Mouse (Mus musculus) heart, embryonic 13.5 days (tissue): ENCODE measurements around the gene Slc7a11. TPM values are rescaled to one million over a fixed set of nuclear protein-coding genes. Genes with fewer than 3 reads are reported as not detected.

Experiments used
- ATAC-seq: fragments of 200-750 bp; cut with Nextera tagmentation; 2 replicates; pipeline ENCODE4 v1.8.0; 2017; ENCODE audit warnings: moderate TSS enrichment; ENCODE audit not compliant: insufficient number of reproducible peaks, low FRiP score, low TSS enrichment; ENCODE audit errors: extremely low read depth
- H3K27ac ChIP-seq: fragments of 300-500 bp; sonication (generic); replicated peaks from 2 replicates; pipeline ENCODE4 v1.5.1; 2015; ENCODE audit warnings: moderate library complexity, mild to moderate bottlenecking, inconsistent platforms
- H3K27me3 ChIP-seq: fragments of 300-500 bp; sonication (generic); replicated peaks from 2 replicates; pipeline ENCODE4 v1.6.1; 2015; ENCODE audit warnings: mild to moderate bottlenecking, inconsistent platforms
- H3K36me3 ChIP-seq: fragments of 300-500 bp; sonication (generic); 2 replicates; pipeline ENCODE4 v1.6.1; 2015; ENCODE audit warnings: mild to moderate bottlenecking, inconsistent platforms
- H3K4me1 ChIP-seq: fragments of 300-500 bp; sonication (generic); 2 replicates; pipeline ENCODE4 v1.6.1; 2015; ENCODE audit warnings: inconsistent platforms
- H3K4me2 ChIP-seq: fragments of 300-500 bp; sonication (generic); 2 replicates; pipeline ENCODE4 v1.6.1; 2015; ENCODE audit warnings: inconsistent platforms, mild to moderate bottlenecking, moderate library complexity
- H3K4me3 ChIP-seq: fragments of 300-500 bp; sonication (generic); 2 replicates; pipeline ENCODE4 v1.5.1; 2015; ENCODE audit warnings: moderate library complexity, mild to moderate bottlenecking, inconsistent platforms
- H3K9ac ChIP-seq: fragments of 300-500 bp; sonication (generic); 2 replicates; pipeline ENCODE4 v1.6.1; 2015; ENCODE audit warnings: inconsistent platforms, mild to moderate bottlenecking, moderate library complexity
- H3K9me3 ChIP-seq: fragments of 300-500 bp; sonication (generic); 2 replicates; pipeline ENCODE4 v1.6.1; 2016; ENCODE audit warnings: inconsistent platforms
- WGBS: fragments of 180-500 bp; shearing (Covaris S2); methylation state at CpG from one replicate; pipeline ENCODE4 v1.1.7; 2015; ENCODE audit warnings: mixed read lengths; 5-methylcytosine and 5-hydroxymethylcytosine counted together
- polyA plus RNA-seq: library from polyadenylated mRNA; unstranded; fragments of >200 nt; fragmentation: Nextera tagmentation; extraction: Ambion mirVana; gene quantifications from 2 replicates; pipeline ENCODE4 v1.2.1, GENCODE M21; 2015

The Slc7a11 gene
- polyA plus RNA-seq, 1 experiment from 2014 or later, result 0.12 TPM

GRCm38 (mm10) chr3:50130319-50130718 is 313.1 kb downstream of the Slc7a11 start:
- Histone ChIP-seq H3K9ac (no peak overlapping the region), H3K4me2 (no peak overlapping the region), H3K4me3 (no peak overlapping the region), H3K27me3 (no peaks in the 10 kb centered on the region), H3K4me1 (no peaks in the 10 kb centered on the region), H3K36me3 (no peaks in the 10 kb centered on the region), H3K9me3 (no peaks in the 10 kb centered on the region), H3K27ac (no peak overlapping the region)
- ATAC-seq, result no peak
- 75% methylated on average over 2 of the region's 2 CpGs for WGBS

DNA sequence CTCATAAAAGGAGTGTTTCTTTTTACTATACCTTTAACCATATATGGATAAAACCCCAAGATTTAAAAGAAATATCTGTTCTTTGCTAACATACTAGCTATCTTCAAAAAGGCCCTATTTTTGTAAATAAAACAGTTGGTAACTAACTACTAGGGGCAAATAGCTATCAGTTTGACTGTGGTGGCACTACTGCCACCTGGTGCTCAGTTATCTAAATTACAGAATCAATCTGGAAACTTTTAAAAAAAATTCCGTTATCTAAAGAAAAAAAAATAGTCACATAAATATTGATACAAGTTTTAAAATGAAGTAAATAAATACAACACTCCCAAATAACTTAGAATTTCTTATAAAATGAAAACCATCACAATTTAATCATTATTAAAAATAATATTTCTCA is 322.4 kb downstream of the Slc7a11 start:
- Histone ChIP-seq H3K9me3 (no peaks in the 10 kb centered on the region), H3K36me3 (no peaks in the 10 kb centered on the region), H3K4me2 (no peak overlapping the region), H3K9ac (no peak overlapping the region), H3K27ac (no peak overlapping the region), H3K4me1 (no peaks in the 10 kb centered on the region), H3K4me3 (no peak overlapping the region), H3K27me3 (no peaks in the 10 kb centered on the region)
- 52% methylated on average over 1 of the region's 1 CpGs for WGBS
- ATAC-seq, result no peak

GRCm38 (mm10) chr3:50116266-50116665 is 327.1 kb downstream of the Slc7a11 start:
- Histone ChIP-seq H3K36me3 (no peaks in the 10 kb centered on the region), H3K9me3 (no peaks in the 10 kb centered on the region), H3K4me2 (no peak overlapping the region), H3K4me1 (no peaks in the 10 kb centered on the region), H3K9ac (no peak overlapping the region), H3K4me3 (no peak overlapping the region), H3K27me3 (no peaks in the 10 kb centered on the region), H3K27ac (no peak overlapping the region)
- 68% methylated on average over 1 of the region's 1 CpGs for WGBS
- ATAC-seq, result no peak

DNA sequence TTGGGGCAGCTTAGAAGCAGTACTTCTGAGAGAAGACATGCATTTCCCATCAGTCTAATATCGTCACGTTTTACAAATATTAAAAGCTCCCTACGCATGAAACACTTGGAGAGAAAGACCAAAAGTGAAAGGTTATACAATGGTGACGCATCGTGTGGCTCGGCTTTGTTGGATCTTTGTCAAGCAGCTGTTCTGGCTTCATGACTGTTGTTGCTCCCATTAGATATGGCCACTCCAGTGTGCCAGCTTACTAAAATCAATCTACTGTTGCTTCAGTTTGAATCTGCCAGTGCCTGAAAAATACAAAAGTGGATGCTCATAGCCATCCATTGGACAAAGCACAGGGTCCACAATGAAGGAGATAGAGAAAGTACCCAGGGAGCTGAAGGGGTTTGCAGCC is 337.9 kb downstream of the Slc7a11 start:
- H3K4me1 ChIP-seq, result no peaks in the 10 kb centered on the region
- no peak for ATAC-seq
- WGBS, result 71% methylated on average over 6 of the region's 6 CpGs
- H3K4me3 ChIP-seq, result no peak overlapping the region
- no peak overlapping the region for H3K9ac ChIP-seq
- no peak overlapping the region for H3K27ac ChIP-seq
- no peaks in the 10 kb centered on the region for H3K27me3 ChIP-seq
- H3K9me3 ChIP-seq, result no peaks in the 10 kb centered on the region
- no peaks in the 10 kb centered on the region for H3K36me3 ChIP-seq
- no peak overlapping the region for H3K4me2 ChIP-seq

GRCm38 (mm10) chr3:50094404-50095092 is 348.9 kb downstream of the Slc7a11 start:
- Histone ChIP-seq H3K4me2 (no peak overlapping the region), H3K9ac (no peak overlapping the region), H3K9me3 (no peaks in the 10 kb centered on the region), H3K27ac (no peak overlapping the region), H3K4me3 (no peak overlapping the region), H3K36me3 (no peaks in the 10 kb centered on the region), H3K27me3 (no peaks in the 10 kb centered on the region), H3K4me1 (no peaks in the 10 kb centered on the region)
- ATAC-seq, result no peak
- 67% methylated on average over 7 of the region's 7 CpGs for WGBS

GRCm38 (mm10) chr3:50076979-50077378 is 366.4 kb downstream of the Slc7a11 start:
- no peak overlapping the region for H3K4me2 ChIP-seq
- no peak for ATAC-seq
- no peaks in the 10 kb centered on the region for H3K27me3 ChIP-seq
- 20% methylated on average over 7 of the region's 7 CpGs for whole genome bisulfite sequencing
- H3K36me3 ChIP-seq, result no peaks in the 10 kb centered on the region
- no peaks in the 10 kb centered on the region for H3K4me1 ChIP-seq
- H3K4me3 ChIP-seq, result no peak overlapping the region
- no peaks in the 10 kb centered on the region for H3K9me3 ChIP-seq
- H3K9ac ChIP-seq, result no peak overlapping the region
- H3K27ac ChIP-seq, result no peak overlapping the region

DNA sequence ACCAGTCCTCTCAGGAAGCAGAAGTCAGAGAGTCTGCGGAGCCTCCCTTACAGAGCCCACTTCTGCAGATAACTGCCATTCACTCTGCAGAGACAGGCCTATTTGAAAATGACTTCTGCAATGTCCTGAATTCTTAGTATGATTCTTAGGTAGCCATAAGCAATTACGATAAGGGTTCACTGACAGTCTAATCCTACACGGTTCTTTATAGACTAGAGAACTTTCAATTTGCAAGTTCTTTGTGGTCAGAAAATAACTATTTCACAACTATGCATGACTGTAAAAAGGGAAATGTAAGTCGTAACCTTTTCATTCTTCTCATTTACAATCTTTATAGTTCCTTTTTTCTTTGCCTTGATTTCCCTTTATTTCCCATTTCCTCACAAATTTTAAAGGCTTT is 380.0 kb downstream of the Slc7a11 start:
- Histone ChIP-seq H3K4me1 (no peaks in the 10 kb centered on the region), H3K27ac (no peak overlapping the region), H3K4me2 (no peak overlapping the region), H3K36me3 (no peaks in the 10 kb centered on the region), H3K4me3 (no peak overlapping the region), H3K9me3 (no peaks in the 10 kb centered on the region), H3K9ac (no peak overlapping the region), H3K27me3 (no peaks in the 10 kb centered on the region)
- ATAC-seq, result no peak
- 78% methylated on average over 4 of the region's 4 CpGs for WGBS

DNA sequence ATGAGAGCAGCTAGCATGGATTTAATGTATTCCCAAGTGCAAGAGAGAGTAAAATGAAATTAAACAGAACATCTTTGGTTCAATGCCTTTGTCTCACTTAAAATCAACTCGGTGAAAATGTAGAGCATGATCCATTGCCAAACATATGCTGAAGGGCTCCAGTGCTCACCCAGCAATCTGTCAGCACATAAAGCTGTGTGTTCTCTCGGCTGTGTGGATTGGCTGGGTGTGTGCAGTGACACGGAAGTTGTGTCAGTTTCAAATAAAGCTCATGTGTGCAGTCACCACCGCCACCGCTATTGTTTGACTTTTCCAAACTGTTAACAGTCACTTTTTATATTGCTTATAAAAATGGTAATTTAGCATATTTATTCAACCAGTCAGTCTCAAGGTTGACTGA is 398.7 kb downstream of the Slc7a11 start:
- H3K36me3 ChIP-seq, result no peaks in the 10 kb centered on the region
- H3K4me3 ChIP-seq, result no peak overlapping the region
- H3K9me3 ChIP-seq, result no peaks in the 10 kb centered on the region
- no peak overlapping the region for H3K9ac ChIP-seq
- no peaks in the 10 kb centered on the region for H3K27me3 ChIP-seq
- H3K4me1 ChIP-seq, result no peaks in the 10 kb centered on the region
- no peak overlapping the region for H3K4me2 ChIP-seq
- no peak for ATAC-seq
- WGBS, result 64% methylated on average over 5 of the region's 5 CpGs
- H3K27ac ChIP-seq, result no peak overlapping the region

- no peaks in the 10 kb centered on the region for H3K36me3 ChIP-seq
- no peaks in the 10 kb centered on the region for H3K4me1 ChIP-seq
- H3K27ac ChIP-seq, result no peak overlapping the region
- no peaks in the 10 kb centered on the region for H3K27me3 ChIP-seq
- ATAC-seq, result no peak
- no peaks in the 10 kb centered on the region for H3K9me3 ChIP-seq
- no peak overlapping the region for H3K9ac ChIP-seq
- no peak overlapping the region for H3K4me2 ChIP-seq
- no peak overlapping the region for H3K4me3 ChIP-seq
Observed at GRCm38 (mm10) chr3:50044160-50044559, 399.3 kb downstream of the Slc7a11 start.

- no peak overlapping the region for H3K4me3 ChIP-seq
- no peak overlapping the region for H3K27ac ChIP-seq
- no peak overlapping the region for H3K9ac ChIP-seq
- no peaks in the 10 kb centered on the region for H3K4me1 ChIP-seq
- H3K27me3 ChIP-seq, result no peaks in the 10 kb centered on the region
- no peak overlapping the region for H3K4me2 ChIP-seq
- WGBS, result 80% methylated on average over 2 of the region's 2 CpGs
- no peak for ATAC-seq
- H3K9me3 ChIP-seq, result no peaks in the 10 kb centered on the region
- no peaks in the 10 kb centered on the region for H3K36me3 ChIP-seq
Observed at GRCm38 (mm10) chr3:50041141-50041540, 402.3 kb downstream of the Slc7a11 start.

GRCm38 (mm10) chr3:50035875-50036528 is 407.4 kb downstream of the Slc7a11 start:
- Histone ChIP-seq H3K9ac (no peak overlapping the region), H3K4me2 (no peak overlapping the region), H3K4me3 (no peak overlapping the region), H3K27me3 (no peaks in the 10 kb centered on the region), H3K9me3 (no peaks in the 10 kb centered on the region), H3K36me3 (no peaks in the 10 kb centered on the region), H3K4me1 (no peaks in the 10 kb centered on the region), H3K27ac (no peak overlapping the region)
- 73% methylated on average over 9 of the region's 9 CpGs for WGBS
- no peak for ATAC-seq

- H3K4me3 ChIP-seq, result no peak overlapping the region
- H3K27me3 ChIP-seq, result no peaks in the 10 kb centered on the region
- no peaks in the 10 kb centered on the region for H3K4me1 ChIP-seq
- no peak overlapping the region for H3K27ac ChIP-seq
- H3K9me3 ChIP-seq, result no peaks in the 10 kb centered on the region
- no peak overlapping the region for H3K9ac ChIP-seq
- 67% methylated on average over 3 of the region's 3 CpGs for WGBS
- H3K36me3 ChIP-seq, result no peaks in the 10 kb centered on the region
- no peak overlapping the region for H3K4me2 ChIP-seq
- ATAC-seq, result no peak
Observed at GRCm38 (mm10) chr3:50033325-50033724, 410.1 kb downstream of the Slc7a11 start.
